Mouse (Mus musculus) kidney, adult 18-20 months (tissue): ENCODE measurements around the gene Lmna.

Experiments used
- DNase-seq: peaks from one replicate; pipeline ENCODE4 v3.0.0; 2021

The Lmna gene

DNA sequence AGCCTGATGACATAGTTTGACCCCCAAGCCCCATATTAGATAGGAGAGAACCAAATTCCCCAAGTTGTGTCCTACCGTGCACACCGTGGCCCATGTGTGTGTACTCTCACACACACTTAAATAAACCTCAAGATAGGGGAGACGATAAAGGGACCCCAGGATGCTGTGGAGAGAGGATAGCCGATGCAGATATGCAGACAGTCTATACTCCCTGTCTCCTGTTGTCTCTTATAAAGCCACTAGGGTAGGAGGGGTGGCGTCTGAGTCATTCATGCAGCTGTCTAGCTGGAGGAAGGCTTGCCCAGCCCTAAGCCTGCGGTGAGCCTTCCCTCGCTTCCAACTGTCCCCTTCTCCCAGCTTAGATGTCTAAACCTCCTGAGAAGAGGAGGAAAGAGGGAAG lies 9.7 kb downstream of the Lmna start:
- DNase-seq = no peak

- no peak for DNase-seq
Measured at GRCm38 (mm10) chr3:88499580-88499979, 10.2 kb downstream of the Lmna start.

DNA sequence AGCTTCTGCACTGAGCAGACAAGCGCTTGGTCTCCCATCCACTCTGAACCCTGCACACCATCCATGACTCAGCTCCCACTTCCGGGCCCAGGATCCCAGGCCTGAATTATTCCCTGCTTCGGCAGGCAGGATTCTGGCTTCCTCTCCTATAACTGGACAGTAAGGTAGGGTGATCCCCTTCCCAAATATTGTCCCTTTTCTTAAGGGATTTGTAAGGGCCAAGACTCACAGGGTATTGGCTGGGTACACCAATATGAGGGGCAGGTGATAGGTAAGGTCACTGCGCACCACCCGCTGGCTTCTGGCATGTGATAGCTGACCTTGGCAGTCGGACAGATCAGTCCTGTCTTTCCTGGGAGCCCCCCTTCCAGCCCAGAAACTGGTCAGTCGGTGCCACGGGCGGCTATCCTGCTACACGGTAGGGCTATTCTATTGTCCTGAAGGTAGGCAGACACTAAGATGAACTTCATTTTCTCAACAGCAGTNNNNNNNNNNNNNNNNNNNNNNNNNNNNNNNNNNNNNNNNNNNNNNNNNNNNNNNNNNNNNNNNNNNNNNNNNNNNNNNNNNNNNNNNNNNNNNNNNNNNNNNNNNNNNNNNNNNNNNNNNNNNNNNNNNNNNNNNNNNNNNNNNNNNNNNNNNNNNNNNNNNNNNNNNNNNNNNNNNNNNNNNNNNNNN lies 13.9 kb downstream of the Lmna start:
- peak; percentile 47 for DNase-seq

- peak; percentile 50 for DNase-seq
Measured at GRCm38 (mm10) chr3:88494836-88495628, 14.7 kb downstream of the Lmna start.

- no peak for DNase-seq
Measured at GRCm38 (mm10) chr3:88493706-88494582, 15.8 kb downstream of the Lmna start.

DNA sequence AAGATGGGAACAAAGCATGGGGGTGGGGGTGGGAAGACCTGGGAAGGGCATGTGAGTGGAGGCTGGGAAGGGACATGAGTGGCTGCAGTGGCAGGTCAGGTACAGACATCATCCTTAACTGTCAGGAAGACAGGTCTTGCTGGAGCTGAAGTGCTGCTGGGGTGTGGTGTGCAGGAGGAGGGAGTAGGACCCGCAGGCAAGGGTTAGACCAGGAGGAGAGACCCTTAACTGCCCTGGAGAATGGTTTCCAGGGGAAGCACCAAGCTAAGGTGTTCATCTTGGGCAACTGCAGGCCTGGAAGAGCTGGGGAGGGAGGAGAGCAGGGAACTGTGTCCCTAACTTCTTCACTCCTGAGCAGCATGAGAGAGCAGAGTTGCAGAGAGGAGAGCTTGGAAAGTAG lies 22.4 kb downstream of the Lmna start:
- no peak for DNase-seq

DNA sequence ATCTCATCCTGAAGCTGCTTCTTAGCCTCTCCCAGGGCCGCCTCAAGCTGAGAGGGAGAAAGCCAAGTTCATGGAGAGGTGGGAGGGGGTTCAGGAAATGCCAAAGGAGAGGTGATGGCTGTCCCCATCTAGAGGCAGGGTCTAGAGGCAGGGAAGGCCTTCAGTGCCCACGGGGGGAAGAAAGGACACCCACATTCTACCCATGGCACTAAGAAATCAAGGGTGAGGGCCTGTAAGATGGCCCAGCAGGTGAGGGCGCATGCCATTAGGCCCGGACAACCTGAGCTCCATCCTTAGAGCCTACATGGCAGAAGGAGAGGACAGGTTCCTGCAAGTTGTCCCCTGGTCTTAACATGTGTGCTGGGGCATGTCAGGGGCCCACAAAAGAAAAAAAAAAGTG lies 22.9 kb downstream of the Lmna start:
- DNase-seq = no peak

DNA sequence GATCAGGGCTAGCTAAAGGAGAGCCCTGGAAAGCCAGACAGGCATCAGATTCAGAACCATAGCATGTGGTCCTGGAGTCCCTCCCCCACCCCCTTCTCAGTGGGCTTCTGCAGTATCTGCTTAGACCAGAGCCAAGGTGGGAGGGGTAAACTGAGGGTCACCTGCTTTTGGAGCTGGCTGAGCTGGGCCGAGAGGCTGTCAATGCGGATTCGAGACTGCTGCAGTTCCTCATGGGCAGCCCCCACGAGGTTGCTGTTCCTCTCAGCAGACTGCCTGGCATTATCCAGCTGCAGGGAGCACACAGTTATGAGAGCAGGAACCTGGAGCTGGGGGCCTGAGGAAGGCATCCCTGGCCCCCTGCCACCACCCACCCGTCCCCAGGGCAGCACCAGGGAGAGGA lies 23.7 kb downstream of the Lmna start:
- DNase-seq = no peak

DNA sequence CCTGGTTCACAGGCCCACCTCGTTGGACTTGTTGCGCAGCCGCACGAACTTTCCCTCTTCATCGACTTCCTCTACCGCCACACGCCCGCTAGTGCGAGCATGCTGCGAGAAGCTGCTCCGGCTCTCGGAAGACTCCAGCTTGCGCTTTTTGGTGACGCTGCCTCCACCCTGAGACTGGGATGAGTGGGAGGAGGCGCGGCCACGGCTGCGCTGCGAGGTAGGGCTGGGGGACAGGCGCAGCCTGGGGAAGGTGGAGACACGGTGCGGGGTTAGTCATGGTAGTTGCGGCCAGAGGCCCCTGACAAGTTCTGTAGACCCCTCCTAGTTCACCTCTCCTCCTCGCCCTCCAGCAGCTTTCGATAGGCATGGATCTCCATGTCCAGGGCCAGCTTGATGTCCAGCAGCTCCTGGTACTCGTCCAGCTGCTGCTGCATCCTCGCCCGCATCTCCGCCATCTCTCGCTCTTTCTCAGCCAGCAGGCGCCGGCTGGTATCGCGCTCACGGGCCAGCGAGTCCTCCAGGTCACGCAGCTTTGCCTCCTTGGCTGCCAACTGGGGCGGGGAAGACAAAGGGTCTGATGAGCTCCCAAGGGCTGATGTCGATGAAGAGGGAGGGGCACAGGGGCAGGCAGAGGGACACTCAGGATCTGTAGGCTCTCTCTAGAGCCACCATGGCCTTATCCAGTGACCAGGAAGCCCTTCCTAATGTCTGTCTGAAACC lies 25.0 kb downstream of the Lmna start:
- no peak for DNase-seq

DNA sequence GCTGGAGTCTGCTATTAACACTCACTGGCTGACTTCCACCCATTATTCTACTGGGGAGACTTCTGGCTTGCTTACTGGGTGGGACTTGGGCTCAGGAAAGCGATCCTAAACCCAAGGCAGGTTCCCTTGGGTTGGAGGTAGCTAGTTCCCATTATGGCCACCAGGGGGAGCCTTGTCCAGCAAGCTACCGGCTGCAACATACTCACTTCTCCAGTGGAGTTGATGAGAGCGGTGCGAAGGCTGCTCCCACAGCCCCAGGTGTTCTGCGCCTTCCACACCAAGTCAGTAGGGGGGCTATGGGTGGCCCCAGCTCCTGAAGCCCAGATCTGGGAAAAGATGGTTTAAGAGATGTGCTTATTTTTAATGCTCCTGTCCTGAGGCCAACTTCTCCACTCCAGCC lies 26.1 kb downstream of the Lmna start:
- DNase-seq = peak; percentile 81

DNA sequence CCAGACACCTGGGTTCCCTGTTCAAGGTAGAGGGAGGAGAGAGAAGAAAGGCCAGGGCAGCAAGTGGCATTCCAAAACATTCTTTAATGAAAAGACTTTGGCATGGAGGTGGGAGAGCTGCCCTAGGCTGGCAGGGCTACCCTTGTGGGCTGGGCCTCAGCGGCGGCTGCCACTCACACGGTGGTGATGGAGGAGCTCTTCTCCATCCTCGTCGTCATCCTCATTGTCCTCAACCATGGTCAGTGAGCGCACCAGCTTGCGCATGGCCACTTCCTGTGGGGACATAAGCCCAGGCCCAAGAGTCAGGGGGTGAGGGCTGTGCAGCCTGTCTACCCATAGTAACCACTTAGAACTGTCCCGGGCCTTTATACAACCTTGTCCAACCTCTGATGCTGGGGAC lies 26.6 kb downstream of the Lmna start:
- DNase-seq = no peak

GRCm38 (mm10) chr3:88482336-88482735 lies 27.4 kb downstream of the Lmna start:
- no peak for DNase-seq

- no peak for DNase-seq
Measured at GRCm38 (mm10) chr3:88481372-88482040, 28.2 kb downstream of the Lmna start.

GRCm38 (mm10) chr3:88480679-88481078 lies 29.1 kb downstream of the Lmna start:
- DNase-seq = no peak

DNA sequence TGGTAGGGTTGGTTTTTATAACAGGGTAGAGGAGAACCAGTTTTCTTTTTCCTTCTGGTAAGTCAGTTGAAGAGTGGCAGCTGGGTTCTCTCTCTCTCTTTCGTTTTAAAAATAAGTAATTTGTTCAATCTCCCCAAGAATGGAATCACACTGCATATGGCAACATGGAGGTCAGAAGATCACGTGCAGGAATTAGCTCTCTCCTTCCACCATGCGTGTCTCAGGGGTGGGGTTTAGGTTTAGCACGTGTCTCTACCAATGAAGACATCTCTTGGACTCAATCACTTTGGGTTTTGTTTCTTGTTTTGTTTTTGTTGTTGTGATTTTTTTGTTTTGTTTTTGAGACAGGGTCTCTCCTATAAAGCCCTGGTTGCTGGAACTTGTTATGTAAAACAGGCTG lies 29.9 kb downstream of the Lmna start:
- no peak for DNase-seq

DNA sequence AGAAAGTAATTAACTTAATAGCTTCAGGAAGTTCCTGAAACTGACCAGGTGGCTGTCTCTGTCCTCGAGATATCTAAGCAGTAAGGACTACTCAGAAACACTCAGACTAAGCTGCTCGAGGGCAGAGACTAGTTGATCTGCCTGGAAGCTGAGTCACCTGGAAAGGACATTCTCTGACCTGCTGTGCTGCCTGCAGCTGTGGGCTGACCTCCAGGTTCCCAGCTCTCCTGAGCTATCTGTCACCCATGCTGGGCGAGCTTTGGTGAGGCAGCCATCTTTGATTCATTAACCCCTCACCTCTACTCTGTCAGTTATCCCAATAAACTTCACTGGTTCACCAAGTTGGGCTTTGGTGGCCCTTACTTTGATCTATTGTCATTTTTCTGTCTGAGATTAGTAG lies 30.6 kb downstream of the Lmna start:
- DNase-seq = no peak

DNA sequence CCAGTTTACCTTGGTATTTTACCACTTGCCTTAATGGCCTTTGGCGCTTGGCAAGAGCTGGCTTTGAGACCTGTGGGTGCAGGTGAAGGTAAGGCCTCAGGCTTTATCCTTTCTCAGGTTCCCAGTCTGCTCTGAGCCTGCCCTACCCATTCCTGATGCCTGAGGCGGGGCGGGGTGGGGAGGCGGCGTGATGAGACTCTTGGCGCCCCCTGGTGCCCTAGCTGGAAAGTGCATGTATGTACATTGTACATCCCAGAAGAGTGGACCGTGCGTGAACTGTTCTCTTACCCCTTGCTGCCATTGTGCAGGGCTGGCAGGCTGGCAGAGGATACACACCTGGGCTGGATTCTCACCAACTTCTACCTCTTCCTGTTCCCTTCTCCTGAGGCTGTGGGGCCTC lies 32.0 kb downstream of the Lmna start:
- DNase-seq = peak; percentile 89

DNA sequence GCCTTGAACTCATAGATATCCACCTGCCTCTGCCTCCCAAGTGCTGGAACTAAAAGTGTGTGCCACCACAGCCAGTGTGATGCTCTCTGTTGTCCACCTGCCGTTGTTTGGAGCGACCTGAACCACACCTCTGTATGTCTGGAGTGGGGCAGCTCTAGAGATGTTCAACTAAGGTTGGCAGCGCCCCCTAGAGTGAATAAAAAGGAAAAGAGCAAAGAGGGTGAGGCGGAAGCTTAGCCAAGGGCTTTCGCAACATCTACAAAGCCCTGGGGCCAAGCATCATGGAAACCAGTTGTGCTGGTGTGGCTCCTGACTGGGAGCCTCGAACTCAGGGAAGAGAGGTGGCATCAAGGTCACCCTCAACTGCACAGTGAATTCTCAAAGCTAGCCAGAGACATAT lies 33.4 kb downstream of the Lmna start:
- DNase-seq = no peak

DNA sequence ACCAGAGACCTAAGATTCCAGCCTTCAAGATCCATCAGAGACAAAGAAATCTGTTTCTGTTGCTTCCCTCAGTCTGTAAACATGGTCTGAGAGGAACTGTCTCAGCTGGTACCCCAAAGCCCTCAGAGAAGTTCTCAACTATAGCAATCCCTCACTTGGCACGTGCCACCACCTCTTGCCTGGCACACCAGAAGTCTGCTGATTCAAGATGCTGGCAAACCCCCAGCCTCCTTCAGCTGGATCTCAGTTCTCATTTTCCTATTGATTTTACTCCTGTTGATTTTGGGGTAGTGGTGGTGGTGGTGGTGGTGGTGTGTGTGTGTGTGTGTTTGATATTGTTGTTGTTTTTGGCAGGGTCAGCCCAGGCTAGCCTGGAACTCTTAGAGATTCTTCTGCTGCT lies 36.2 kb downstream of the Lmna start:
- DNase-seq = no peak

DNA sequence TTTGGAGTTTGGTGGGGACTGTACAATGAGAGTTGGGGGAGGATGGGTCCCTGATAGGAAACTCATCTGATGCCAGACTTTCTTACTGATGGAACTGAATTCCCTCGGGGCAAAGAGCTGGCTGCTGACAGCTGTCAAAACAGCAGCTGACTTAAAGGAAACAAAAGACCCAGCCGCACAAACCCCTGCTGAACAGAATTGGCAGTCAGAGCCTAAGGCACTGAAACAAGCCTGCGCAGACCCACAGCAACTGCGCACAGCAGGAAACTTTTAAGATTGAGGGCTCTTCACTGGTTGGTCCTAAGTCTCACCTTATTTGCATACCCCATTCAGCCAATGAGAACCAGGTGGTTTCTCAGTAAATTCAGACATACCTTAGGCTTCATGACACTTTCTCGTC lies 36.7 kb downstream of the Lmna start:
- no peak for DNase-seq

DNA sequence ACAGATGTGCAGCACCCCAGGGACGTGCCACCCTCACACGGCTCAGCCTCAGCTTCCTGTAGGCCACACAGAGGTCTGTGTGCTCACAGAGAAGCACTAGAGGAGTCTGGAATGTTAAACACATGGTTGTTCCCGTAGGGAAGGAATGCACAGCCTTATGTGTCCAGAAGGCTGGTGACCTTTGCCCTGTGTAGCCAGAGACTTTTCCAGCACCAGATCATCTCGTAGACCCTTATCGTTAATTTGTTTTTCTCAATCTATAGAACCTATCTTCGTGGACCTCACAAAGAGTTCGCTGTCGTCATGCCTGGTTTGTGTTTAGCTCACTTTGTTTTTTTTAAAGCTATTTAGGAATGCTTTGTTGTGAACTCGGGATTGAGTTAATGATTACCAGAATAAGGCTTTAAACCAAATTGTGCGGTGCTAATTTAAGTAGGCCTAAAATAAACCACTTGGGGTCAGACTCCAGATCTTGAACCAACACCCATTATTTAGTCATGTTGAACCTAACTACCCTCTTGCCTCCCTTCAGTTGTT lies 38.7 kb downstream of the Lmna start:
- peak; percentile 77 for DNase-seq

DNA sequence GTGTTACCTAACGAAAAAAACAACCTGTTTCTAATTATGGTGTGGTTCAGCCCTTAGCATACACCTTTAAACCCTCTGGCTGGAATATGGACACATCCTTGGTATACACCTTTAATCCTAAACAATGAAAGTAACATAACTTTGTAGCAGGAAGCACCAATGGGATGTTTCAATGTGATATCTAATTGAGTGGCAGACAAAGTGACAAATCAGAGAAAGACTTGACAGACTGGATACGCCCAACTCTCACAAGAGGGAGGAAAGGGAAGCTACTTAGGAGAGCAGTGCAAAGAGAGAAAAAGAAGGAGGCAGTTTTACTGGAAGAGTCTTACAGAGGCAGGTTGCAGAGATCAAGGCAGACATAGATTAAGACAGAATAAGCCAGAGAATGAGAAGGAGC lies 40.3 kb downstream of the Lmna start:
- no peak for DNase-seq
